Mouse (Mus musculus) myocyte (in vitro differentiated cells): ENCODE data around the gene Il31. TPM values are rescaled to one million over a fixed set of nuclear protein-coding genes. Genes with fewer than 3 reads are reported as not detected.

Source experiments
- H3K27me3 ChIP-seq: one replicate; pipeline ENCODE4 v1.6.1; 2011; ENCODE audit not compliant: control insufficient read depth, insufficient read depth, insufficient read length
- H3K36me3 ChIP-seq: one replicate; pipeline ENCODE4 v1.6.1; 2011; ENCODE audit not compliant: control insufficient read depth, insufficient read depth
- H3K4me2 ChIP-seq: one replicate; pipeline ENCODE4 v1.6.1; 2011; ENCODE audit warnings: low read depth, control low read depth
- H3K4me3 ChIP-seq: one replicate; pipeline ENCODE4 v1.5.1; 2011; ENCODE audit warnings: mild to moderate bottlenecking, control low read depth, moderate library complexity
- H3K79me2 ChIP-seq: one replicate; pipeline ENCODE4 v1.6.1; 2011; ENCODE audit not compliant: control insufficient read depth, insufficient read depth
- H3ac ChIP-seq: one replicate; pipeline ENCODE4 v1.6.1; 2011; ENCODE audit not compliant: control insufficient read depth, insufficient read length
- CEBPB ChIP-seq: IDR thresholded peaks from 2 replicates; pipeline ENCODE4 v1.6.1; 2011; ENCODE audit warnings: mild to moderate bottlenecking, moderate library complexity; ENCODE audit not compliant: poor library complexity, insufficient read depth, severe bottlenecking
- E2F4 ChIP-seq: IDR thresholded peaks from one replicate; pipeline ENCODE4 v1.6.1; 2011; ENCODE audit warnings: mild to moderate bottlenecking, control low read depth, moderate library complexity; ENCODE audit not compliant: insufficient read depth
- MAX ChIP-seq: IDR thresholded peaks from one replicate; pipeline ENCODE4 v1.6.1; 2011; ENCODE audit warnings: low read depth, mild to moderate bottlenecking, control low read depth
- MYOD1 ChIP-seq, 3 experiments: IDR thresholded peaks; one replicate each; pipeline ENCODE4 v1.6.1; 2011; ENCODE audit warnings: control low read depth in 2 of 3, low read depth in 2 of 3, mild to moderate bottlenecking in 2 of 3, moderate library complexity in 1 of 3; ENCODE audit not compliant: insufficient read length in 2 of 3, control insufficient read depth in 1 of 3
- MYOG ChIP-seq, 3 experiments: IDR thresholded peaks; one replicate each; pipeline ENCODE4 v1.6.1; 2011; ENCODE audit warnings: control low read depth in 2 of 3, low read depth in 2 of 3, mild to moderate bottlenecking in 2 of 3; ENCODE audit not compliant: insufficient read length in 2 of 3, control insufficient read depth in 1 of 3, insufficient read depth in 1 of 3
- POLR2A ChIP-seq: IDR thresholded peaks from one replicate; pipeline ENCODE4 v1.6.1; 2011; ENCODE audit warnings: low read depth, mild to moderate bottlenecking, control low read depth, moderate library complexity; ENCODE audit not compliant: insufficient read length
- POLR2AphosphoS2 ChIP-seq: IDR thresholded peaks from one replicate; pipeline ENCODE4 v1.6.1; 2011; ENCODE audit warnings: low read depth, control low read depth; ENCODE audit not compliant: insufficient read length
- REST ChIP-seq: IDR thresholded peaks from one replicate; pipeline ENCODE4 v1.6.1; 2011; ENCODE audit warnings: mild to moderate bottlenecking, control low read depth, moderate library complexity; ENCODE audit not compliant: insufficient read depth, insufficient read length
- SRF ChIP-seq: IDR thresholded peaks from one replicate; pipeline ENCODE4 v1.6.1; 2011; ENCODE audit warnings: low read depth; ENCODE audit not compliant: control insufficient read depth, insufficient read length
- TCF12 ChIP-seq: IDR thresholded peaks from one replicate; pipeline ENCODE4 v1.6.1; 2011; ENCODE audit warnings: mild to moderate bottlenecking, control low read depth; ENCODE audit not compliant: poor library complexity, insufficient read depth, severe bottlenecking
- TCF3 ChIP-seq: IDR thresholded peaks from one replicate; pipeline ENCODE4 v1.6.1; 2011; ENCODE audit warnings: low read depth, control low read depth; ENCODE audit not compliant: insufficient read length
- USF1 ChIP-seq: IDR thresholded peaks from one replicate; pipeline ENCODE4 v1.6.1; 2011; ENCODE audit warnings: low read depth, mild to moderate bottlenecking, control low read depth, moderate library complexity
- polyA plus RNA-seq: library from polyadenylated mRNA; unstranded; fragments of >200 nt; fragmentation: generic; extraction: Trizol; gene quantifications from one replicate; pipeline ENCODE4 v1.2.1, GENCODE M21; 2012; ENCODE audit warnings: missing spikeins

Il31 gene
- polyA plus RNA-seq, 1 experiment: not detected

DNA sequence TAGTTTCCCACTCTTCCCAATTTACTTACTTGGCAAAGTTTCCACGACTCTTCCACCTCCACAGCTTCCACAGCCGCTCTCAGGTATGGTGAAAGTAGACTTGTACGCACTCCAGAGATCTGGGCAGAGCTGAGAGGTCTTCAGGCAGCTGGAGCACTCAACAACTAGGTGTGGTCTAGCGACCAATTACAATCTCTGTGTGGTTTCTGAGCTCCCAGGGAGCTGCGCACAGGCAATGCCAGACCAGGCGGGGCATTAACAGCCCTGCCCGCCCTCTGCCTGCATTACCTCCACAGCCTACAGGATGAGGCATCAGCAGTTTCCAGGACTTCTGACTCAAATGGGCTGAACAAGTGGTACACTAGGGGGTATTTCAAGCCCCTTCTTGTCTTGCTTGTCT is 36.0 kb upstream of the Il31 start, which contains the start of gene Gm49027:
Gene Gm49027 (minus strand): TSS at position 208 of the 400 bp plus-strand sequence.
- H3ac ChIP-seq: peak within 1 kb of the TSS; percentile 75
- no peaks in the 10 kb centered on the region for H3K36me3 ChIP-seq
- no peak for TF ChIP-seq TCF12
- no peak for TF ChIP-seq MYOG (IDR thresholded peaks at IDR 0.05; ENCODE audit: control insufficient read depth in 1 of 3, insufficient read depth in 1 of 3, insufficient read length in 2 of 3, low read depth in 2 of 3)
- TF ChIP-seq MYOD1 (IDR thresholded peaks at IDR 0.05; ENCODE audit: control insufficient read depth in 1 of 3, insufficient read length in 2 of 3, low read depth in 2 of 3): no peak
- TF ChIP-seq MAX: no peak
- no peak for TF ChIP-seq USF1
- TF ChIP-seq POLR2A: no peak
- TF ChIP-seq POLR2AphosphoS2: no peak
- no peak for TF ChIP-seq REST
- no peak for TF ChIP-seq SRF
- no peak for TF ChIP-seq TCF3
- no peak for TF ChIP-seq CEBPB
- no peak for TF ChIP-seq E2F4
- no peaks in the 10 kb centered on the region for H3K27me3 ChIP-seq
- peak within 1 kb of the TSS; percentile 45 for H3K4me3 ChIP-seq
- H3K79me2 ChIP-seq: peaks cover 10% of the 10 kb centered on the region
- H3K4me2 ChIP-seq: peak within 1 kb of the TSS; percentile 66

DNA sequence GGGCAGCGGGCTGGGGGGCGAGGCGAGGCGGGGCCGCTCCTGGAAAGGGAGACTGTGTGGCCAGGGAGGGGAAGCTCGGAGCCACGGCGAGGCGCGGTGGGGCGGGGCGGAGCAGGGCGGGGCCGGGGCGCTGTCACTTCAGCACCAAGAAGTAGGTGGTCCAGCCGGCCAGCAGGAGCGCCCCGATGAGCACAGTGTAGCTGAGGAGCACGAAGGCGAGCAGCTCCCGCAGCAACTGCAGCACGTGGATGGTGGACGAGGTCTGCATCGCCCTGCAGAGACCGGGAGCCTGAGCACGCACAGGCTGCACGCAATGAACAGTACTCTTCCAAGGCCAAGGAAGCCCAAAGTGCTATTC is 35.1 kb upstream of the Il31 start:
- TF ChIP-seq REST (peak; percentile 71), CEBPB (no peak), MYOD1 (IDR thresholded peaks at IDR 0.05; ENCODE audit: control insufficient read depth in 1 of 3, insufficient read length in 2 of 3, low read depth in 2 of 3) (no peak)
- peak overlapping the region; percentile 75 for H3ac ChIP-seq
- no peaks in the 10 kb centered on the region for H3K27me3 ChIP-seq
- peaks cover 10% of the 10 kb centered on the region for H3K79me2 ChIP-seq
- H3K36me3 ChIP-seq: no peaks in the 10 kb centered on the region
- H3K4me2 ChIP-seq: peak overlapping the region; percentile 66
- peak overlapping the region; percentile 45 for H3K4me3 ChIP-seq

DNA sequence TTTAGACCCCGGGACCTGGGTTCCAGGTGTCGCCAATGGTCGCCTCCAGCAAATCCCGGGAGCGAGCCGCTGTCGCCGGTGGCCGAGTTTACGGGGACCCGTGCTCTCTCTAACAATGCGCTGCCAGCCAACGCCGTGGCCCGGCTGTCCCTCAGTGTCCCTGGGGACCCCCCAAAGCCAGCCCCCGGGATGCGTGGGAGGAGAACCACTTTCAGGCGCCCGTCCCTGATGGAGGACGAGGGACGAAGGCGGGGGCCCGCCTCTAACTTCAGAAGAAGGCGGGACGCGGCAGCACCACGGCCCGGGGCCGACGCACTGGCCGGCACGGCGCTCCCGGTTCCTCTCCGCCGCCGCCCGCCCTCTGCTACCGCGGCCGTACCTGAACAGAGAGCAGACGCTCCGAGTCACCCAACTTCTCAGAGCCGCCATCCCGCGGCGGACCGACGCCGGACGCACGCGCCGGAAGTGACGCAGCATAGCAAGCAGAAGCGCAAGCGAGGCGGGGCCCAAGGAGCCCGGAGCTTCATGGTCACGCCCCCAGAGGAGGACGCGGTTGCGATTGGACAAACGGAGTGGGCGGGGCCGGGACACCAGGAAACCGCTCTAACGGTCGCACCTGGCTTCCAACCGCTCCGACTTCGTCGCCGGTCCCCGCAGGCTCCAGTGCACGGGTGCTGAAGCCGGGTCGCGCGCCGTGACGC is 34.6 kb upstream of the Il31 start, which contains the start of gene Diablo:
Gene Diablo (minus strand): TSS at position 485 of the 701 bp plus-strand sequence.
- Histone ChIP-seq H3K4me3 (peak within 1 kb of the TSS; percentile 45), H3K36me3 (no peaks in the 10 kb centered on the region), H3ac (peak within 1 kb of the TSS; percentile 75), H3K79me2 (peaks cover 10% of the 10 kb centered on the region), H3K4me2 (peak within 1 kb of the TSS; percentile 98), H3K27me3 (no peaks in the 10 kb centered on the region)
- TF ChIP-seq POLR2A (peak; percentile 94), MYOG (IDR thresholded peaks at IDR 0.05; ENCODE audit: control insufficient read depth in 1 of 3, insufficient read depth in 1 of 3, insufficient read length in 2 of 3, low read depth in 2 of 3) (no peak), POLR2AphosphoS2 (peak; percentile 80), SRF (peak; percentile 15), MYOD1 (IDR thresholded peaks at IDR 0.05; ENCODE audit: control insufficient read depth in 1 of 3, insufficient read length in 2 of 3, low read depth in 2 of 3) (peak in 1 of 3 experiments; percentile 57)

DNA sequence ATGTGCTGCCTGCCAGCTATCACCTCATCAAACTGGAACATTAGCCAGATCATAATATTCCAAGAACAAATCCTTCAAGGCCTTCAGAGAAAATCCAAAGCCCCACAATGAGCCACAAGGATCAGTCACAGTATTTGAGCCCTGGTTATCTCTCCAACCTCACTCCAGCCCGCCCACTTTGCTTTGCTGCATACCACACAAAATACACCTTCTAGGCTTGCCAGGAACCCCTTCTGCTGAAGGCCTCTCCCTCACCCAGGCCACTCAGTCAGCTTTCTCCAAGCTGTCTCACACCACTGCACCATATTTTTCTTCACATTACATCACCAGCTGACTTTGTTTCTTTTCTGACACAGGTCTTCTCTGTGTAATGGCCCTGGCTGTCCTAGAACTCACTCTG is 32.9 kb upstream of the Il31 start:
- H3K27me3 ChIP-seq: no peaks in the 10 kb centered on the region
- TF ChIP-seq MAX: no peak
- no peak for TF ChIP-seq CEBPB
- no peak for TF ChIP-seq SRF
- no peak for TF ChIP-seq TCF12
- no peak for TF ChIP-seq MYOG (IDR thresholded peaks at IDR 0.05; ENCODE audit: control insufficient read depth in 1 of 3, insufficient read depth in 1 of 3, insufficient read length in 2 of 3, low read depth in 2 of 3)
- TF ChIP-seq USF1: no peak
- H3K4me3 ChIP-seq: peak overlapping the region; percentile 45
- H3K36me3 ChIP-seq: peaks cover 6% of the 10 kb centered on the region
- peaks cover 10% of the 10 kb centered on the region for H3K79me2 ChIP-seq
- no peak overlapping the region for H3ac ChIP-seq
- no peak overlapping the region for H3K4me2 ChIP-seq

DNA sequence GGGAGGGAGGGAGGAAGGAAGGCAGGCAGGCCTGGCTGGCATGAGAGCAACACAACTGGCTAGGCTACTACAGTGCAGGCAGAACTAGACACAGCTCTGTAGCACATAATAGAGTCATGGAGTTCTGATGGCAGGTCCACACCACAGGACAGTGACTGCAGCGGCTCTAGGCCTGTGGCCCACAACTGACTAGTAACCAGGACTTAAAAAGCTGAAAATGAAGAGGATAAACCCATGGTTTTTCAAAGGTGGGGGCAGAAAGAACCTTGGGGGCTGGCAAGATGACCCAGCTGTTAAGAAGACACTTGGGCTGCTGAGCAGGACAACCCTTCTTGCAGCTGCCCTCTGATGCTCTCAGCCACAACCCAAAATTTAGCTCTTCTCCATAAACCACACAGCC is 32.3 kb upstream of the Il31 start:
- no peak overlapping the region for H3K4me3 ChIP-seq
- H3ac ChIP-seq: no peak overlapping the region
- H3K27me3 ChIP-seq: no peaks in the 10 kb centered on the region
- H3K79me2 ChIP-seq: peaks cover 10% of the 10 kb centered on the region
- peaks cover 9% of the 10 kb centered on the region for H3K36me3 ChIP-seq
- TF ChIP-seq TCF12: no peak
- TF ChIP-seq E2F4: no peak
- no peak for TF ChIP-seq MYOD1 (IDR thresholded peaks at IDR 0.05; ENCODE audit: control insufficient read depth in 1 of 3, insufficient read length in 2 of 3, low read depth in 2 of 3)
- no peak for TF ChIP-seq TCF3
- no peak for TF ChIP-seq POLR2AphosphoS2
- no peak for TF ChIP-seq SRF
- TF ChIP-seq MYOG (IDR thresholded peaks at IDR 0.05; ENCODE audit: control insufficient read depth in 1 of 3, insufficient read depth in 1 of 3, insufficient read length in 2 of 3, low read depth in 2 of 3): no peak
- TF ChIP-seq POLR2A: no peak
- TF ChIP-seq CEBPB: no peak
- H3K4me2 ChIP-seq: no peak overlapping the region
